Mouse (Mus musculus) G1E (cell line): ENCODE data around the gene Hist1h2bf.

Experiments
- CTCF ChIP-seq: IDR thresholded peaks from 2 replicates; pipeline ENCODE4 v1.5.1; 2012; ENCODE audit warnings: low read depth, low read length, inconsistent platforms, mixed read lengths
- TAL1 ChIP-seq: conservative IDR thresholded peaks from 2 replicates; pipeline ENCODE4 v1.6.1; 2012; ENCODE audit warnings: low read depth, low read length, inconsistent platforms, mixed read lengths

DNA sequence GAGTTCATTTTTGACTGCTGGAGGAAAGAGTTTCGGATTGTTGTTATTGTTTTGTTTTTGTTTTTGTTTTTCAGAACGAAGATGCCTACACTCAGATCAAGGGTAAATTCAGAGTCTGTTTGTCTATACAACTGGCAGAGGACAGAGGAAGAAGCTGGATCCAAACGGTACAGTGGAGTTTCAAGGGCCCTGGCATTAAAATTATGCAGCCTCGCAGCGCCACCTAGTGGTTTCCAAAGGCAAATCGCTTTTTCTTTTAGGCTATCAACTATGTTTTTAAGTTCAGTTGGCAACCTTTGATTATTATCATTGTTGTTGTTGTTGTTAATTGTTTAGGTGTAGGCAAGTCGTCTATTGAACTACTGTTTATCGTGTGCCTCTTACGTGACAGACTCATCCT lies 24.0 kb upstream of the Hist1h2bf start:
- peak; percentile 49 for TF ChIP-seq CTCF
- TF ChIP-seq TAL1 = no peak
